Mouse (Mus musculus) C3H10T1/2 (cell line): Measurements from ENCODE around the gene Gm20683. TPM values are rescaled to one million over a fixed set of nuclear protein-coding genes. Genes with fewer than 3 reads are reported as not detected.

Experiments
- polyA plus RNA-seq, 2 experiments: library from polyadenylated mRNA; unstranded; fragments of >200 nt; fragmentation: generic; extraction: Trizol; gene quantifications; one replicate each; pipeline ENCODE4 v1.2.1; 2012; ENCODE audit warnings: missing spikeins in 2 of 2

The Gm20683 gene
- polyA plus RNA-seq, 2 experiments = 0.06 to 1.5 TPM

Other genes with a start within 250 kb of the Gm20683 start
- under 1 TPM; 0.68 to 0.90 TPM for gene Gng13, start 124.6 kb downstream of the Gm20683 start, polyA plus RNA-seq
- 10 to 100 TPM; 13.0 to 64.2 TPM for gene Chtf18, start 114.3 kb downstream of the Gm20683 start, polyA plus RNA-seq
- 10 to 100 TPM; 29.8 to 35.4 TPM for gene Rpusd1, start 114.1 kb downstream of the Gm20683 start, polyA plus RNA-seq
- under 1 TPM; 0.01 to 0.05 TPM for gene Mslnl, start 105.7 kb downstream of the Gm20683 start, polyA plus RNA-seq
- gene Msln, start 87.4 kb downstream of the Gm20683 start, polyA plus RNA-seq = 10 to 100 TPM in 1 of 2 experiments, 1 to 10 TPM in 1; 5.9 to 17.1 TPM
- gene Narfl, start 68.0 kb downstream of the Gm20683 start, polyA plus RNA-seq = 10 to 100 TPM; 19.4 to 24.0 TPM
- 10 to 100 TPM; 33.9 to 66.4 TPM for gene Haghl, start 56.1 kb downstream of the Gm20683 start, polyA plus RNA-seq
- under 1 TPM; 0.11 to 0.14 TPM for gene Ccdc78, start 55.2 kb downstream of the Gm20683 start, polyA plus RNA-seq
- gene Fam173a, start 48.9 kb downstream of the Gm20683 start, polyA plus RNA-seq = 10 to 100 TPM; 89.1 to 99.0 TPM
- gene AC134908.4, start 46.1 kb downstream of the Gm20683 start, polyA plus RNA-seq = 1 to 10 TPM in 1 of 2 experiments, not detected in 1; 1.4 TPM
- gene Metrn, start 44.6 kb downstream of the Gm20683 start, polyA plus RNA-seq = 100 to 1,000 TPM in 1 of 2 experiments, 10 to 100 TPM in 1; 88.0 to 177 TPM
- gene Fbxl16, start 32.7 kb downstream of the Gm20683 start, polyA plus RNA-seq = under 1 TPM; 0.05 to 0.27 TPM
- 10 to 100 TPM in 1 of 2 experiments, 1 to 10 TPM in 1; 10.0 to 27.6 TPM for gene Wdr24, start 18.1 kb downstream of the Gm20683 start, polyA plus RNA-seq
- gene Jmjd8, start 12.9 kb downstream of the Gm20683 start, polyA plus RNA-seq = 10 to 100 TPM; 14.3 to 39.3 TPM
- gene Stub1, start 8.4 kb downstream of the Gm20683 start, polyA plus RNA-seq = 100 to 1,000 TPM; 242 to 426 TPM
- 1 to 10 TPM in 1 of 2 experiments, under 1 TPM in 1; 0.07 to 1.4 TPM for gene Rhbdl1, start 4.5 kb downstream of the Gm20683 start, polyA plus RNA-seq
- gene Rhot2, start 3.1 kb upstream of the Gm20683 start, polyA plus RNA-seq = 10 to 100 TPM; 17.7 to 29.4 TPM
- gene Wdr90, start 19.7 kb upstream of the Gm20683 start, polyA plus RNA-seq = 10 to 100 TPM; 15.7 to 20.9 TPM
- gene Mcrip2, start 27.0 kb upstream of the Gm20683 start, polyA plus RNA-seq = 10 to 100 TPM; 19.6 to 60.3 TPM
- gene Mettl26, start 33.3 kb upstream of the Gm20683 start, polyA plus RNA-seq = 10 to 100 TPM; 39.4 to 53.9 TPM
- 1 to 10 TPM in 1 of 2 experiments, under 1 TPM in 1; 0.22 to 1.1 TPM for gene Wfikkn1, start 39.1 kb upstream of the Gm20683 start, polyA plus RNA-seq
- gene Rab40c, start 78.0 kb upstream of the Gm20683 start, polyA plus RNA-seq = 10 to 100 TPM; 14.7 to 31.1 TPM
- 10 to 100 TPM; 24.9 to 42.4 TPM for gene Pigq, start 103.2 kb upstream of the Gm20683 start, polyA plus RNA-seq
- gene Nhlrc4, start 103.2 kb upstream of the Gm20683 start, polyA plus RNA-seq = under 1 TPM; 0.02 to 0.78 TPM
- under 1 TPM; 0.02 to 0.04 TPM for gene A930017K11Rik, start 110.8 kb upstream of the Gm20683 start, polyA plus RNA-seq
- gene Capn15, start 144.0 kb upstream of the Gm20683 start, polyA plus RNA-seq = 10 to 100 TPM in 1 of 2 experiments, 1 to 10 TPM in 1; 4.7 to 13.1 TPM
- 10 to 100 TPM in 1 of 2 experiments, 1 to 10 TPM in 1; 6.5 to 26.0 TPM for gene Rab11fip3, start 227.8 kb upstream of the Gm20683 start, polyA plus RNA-seq
- gene Decr2, start 248.6 kb upstream of the Gm20683 start, polyA plus RNA-seq = 10 to 100 TPM in 1 of 2 experiments, 1 to 10 TPM in 1; 1.2 to 18.9 TPM